Mouse (Mus musculus) erythroblast, embryonic 14.5 days (primary cell): ENCODE measurements around the gene Rab17.

Experiments used
- GATA1 ChIP-seq: IDR thresholded peaks from 2 replicates; pipeline ENCODE4 v1.6.1; 2012; ENCODE audit warnings: low read length, inconsistent platforms, mixed read lengths
- TAL1 ChIP-seq: IDR thresholded peaks from 3 replicates; pipeline ENCODE4 v1.6.1; 2012; ENCODE audit warnings: low read length, inconsistent platforms, mixed read lengths

DNA sequence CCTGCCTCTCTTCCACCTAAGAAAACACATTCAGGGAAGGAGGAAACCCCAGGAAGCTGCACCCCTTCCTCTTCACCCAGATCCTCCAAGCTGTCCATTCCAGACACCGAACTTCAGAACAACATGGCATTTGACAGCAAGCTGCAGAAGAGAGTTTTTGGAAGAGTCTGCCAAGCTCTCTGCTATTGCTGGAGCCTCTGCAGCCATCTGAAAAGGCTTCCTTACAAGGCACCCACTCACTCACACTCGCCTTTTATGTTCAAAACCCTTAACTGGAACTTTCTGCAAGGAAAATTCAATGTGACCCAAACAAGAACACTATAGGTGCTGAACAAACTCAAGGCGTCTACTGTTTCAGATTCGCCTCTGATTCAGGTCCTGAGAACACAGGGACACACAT, 812 bp downstream of the Rab17 start:
- TF ChIP-seq GATA1, result no peak
- TF ChIP-seq TAL1, result no peak
